Mouse (Mus musculus): Measurements from ENCODE around the gene Rflnb.

The Rflnb gene

DNA sequence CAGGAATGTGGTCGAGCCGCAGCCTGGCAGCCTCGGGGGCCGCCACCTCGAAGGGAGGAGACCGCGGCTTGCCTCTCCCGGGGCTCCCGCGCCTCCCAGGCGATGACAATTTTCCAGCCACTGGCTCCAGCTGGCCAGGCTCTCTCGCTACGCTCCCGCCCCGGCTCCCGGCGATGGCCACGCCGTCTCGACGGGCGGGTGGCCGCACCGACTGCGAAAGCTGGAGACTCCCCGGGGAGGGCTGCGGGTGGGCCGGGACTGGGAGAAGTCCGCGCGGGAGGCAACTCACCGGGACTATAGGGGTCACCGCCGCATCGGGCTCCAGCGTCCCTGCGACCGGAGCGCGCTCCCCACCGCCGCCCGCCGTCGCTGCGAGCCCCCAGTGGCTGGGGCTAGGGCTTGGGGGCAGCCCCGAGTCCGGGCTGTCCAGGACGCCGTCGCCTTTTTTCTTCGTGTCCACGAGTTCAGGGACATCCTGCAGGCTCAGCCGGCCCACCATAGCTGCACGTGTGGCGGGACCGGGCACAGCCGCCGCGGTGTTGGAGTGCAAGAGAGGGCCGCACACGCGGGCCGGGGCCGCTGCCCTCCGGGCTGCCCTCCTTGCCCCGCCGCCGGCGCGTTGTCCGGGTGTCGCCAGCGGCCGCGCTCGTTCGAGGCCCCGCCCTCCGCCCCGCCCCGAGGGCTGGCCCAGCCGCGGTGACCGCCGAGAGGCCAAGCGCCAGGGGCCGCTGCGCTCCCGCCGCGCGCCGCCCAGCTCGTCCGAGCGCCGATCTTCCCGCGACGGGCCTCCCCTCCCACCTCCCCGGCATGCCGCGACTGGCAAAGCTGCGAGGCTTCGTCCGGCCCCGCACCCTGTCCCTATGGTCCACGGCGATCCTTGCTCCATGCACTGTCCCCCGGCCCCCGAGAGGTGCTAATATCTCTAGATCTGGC lies at the start of gene Rflnb:
Gene Rflnb (minus strand): TSS at position 644 of the 933 bp plus-strand sequence.
- peak; percentile 94 to 96 for DNase-seq (ENCODE audit: inconsistent age in 2 of 2, low spot score in 1 of 2)

DNA sequence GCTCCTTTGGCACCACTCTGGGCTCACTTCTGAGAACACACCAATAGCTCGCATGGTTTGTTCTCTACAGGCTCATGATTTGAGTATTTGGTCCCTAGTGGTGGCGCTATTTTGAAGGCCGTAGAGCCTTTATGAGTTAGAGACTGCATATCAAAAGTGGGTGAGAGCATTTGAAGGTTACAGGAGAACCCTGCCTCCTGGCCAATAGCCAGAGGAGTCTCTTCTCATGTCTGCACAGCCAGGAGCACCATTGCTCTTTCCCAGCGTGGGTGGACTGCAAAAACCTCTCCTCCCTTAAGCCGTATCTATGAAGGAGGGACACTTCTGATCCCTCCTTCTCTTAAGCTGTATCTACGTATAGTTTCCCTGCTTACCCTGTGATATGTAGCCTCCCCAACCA lies 49.8 kb upstream of the Rflnb start:
- peak; percentile 43 to 74 for DNase-seq (ENCODE audit: inconsistent age in 2 of 2, low spot score in 1 of 2)

DNA sequence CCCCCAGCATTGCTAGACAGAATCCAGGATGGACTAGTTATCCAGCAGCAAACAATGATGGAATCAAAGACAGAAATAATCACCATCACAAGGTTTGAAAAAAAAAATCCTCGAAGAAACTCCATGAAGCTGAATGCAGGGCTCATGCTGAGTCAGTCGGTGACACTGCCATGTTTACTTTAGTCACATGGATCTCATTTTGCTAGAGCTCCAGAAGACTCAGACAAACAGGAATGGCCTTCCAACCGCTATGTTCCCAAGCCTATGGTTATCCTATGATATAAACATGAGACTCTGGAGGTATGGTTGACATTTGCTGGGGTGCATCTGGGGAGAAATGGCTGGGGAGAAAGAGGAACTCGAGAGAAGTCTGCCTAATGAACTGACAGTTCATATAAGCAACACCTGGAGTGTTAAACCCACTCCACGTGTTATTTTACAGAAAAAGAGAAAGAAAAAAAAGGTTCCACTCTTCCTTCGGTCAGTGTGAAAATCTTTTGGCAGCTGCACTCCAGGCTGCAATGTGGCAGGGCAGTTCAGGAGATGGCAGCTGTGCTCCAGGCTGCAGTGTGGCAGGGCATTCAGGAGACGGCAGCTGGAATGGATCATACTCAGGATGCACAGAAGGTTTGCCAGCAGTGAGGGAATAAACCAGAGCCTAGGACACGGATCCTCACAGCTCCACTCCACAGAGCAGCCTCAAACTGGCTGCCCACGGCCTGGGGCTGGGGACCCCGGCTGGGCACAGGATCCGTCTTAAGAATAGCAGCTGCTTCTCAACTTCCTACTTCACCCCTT lies 46.9 kb upstream of the Rflnb start:
- DNase-seq (ENCODE audit: inconsistent age in 2 of 2, low spot score in 1 of 2) = no peak

DNA sequence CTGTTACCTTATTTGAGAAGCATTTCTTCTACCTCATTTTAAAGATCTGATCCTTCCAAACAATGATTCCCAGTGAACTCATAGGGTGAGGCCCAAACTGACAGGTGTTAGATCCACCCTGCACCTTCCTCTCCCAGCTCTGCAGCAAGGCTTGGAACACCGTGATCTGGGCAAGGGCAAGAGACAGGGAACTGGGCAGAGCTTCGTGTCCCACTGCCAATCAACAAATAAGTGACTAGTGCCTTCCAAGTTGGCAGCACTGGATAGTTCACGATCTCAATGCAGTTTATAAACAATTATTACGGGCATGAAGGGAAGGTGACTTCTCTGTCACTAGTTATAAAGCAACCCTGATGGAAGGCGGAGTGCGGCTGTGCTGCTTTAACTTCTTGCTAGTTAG lies 42.2 kb upstream of the Rflnb start:
- no peak for DNase-seq (ENCODE audit: inconsistent age in 2 of 2, low spot score in 1 of 2)

DNA sequence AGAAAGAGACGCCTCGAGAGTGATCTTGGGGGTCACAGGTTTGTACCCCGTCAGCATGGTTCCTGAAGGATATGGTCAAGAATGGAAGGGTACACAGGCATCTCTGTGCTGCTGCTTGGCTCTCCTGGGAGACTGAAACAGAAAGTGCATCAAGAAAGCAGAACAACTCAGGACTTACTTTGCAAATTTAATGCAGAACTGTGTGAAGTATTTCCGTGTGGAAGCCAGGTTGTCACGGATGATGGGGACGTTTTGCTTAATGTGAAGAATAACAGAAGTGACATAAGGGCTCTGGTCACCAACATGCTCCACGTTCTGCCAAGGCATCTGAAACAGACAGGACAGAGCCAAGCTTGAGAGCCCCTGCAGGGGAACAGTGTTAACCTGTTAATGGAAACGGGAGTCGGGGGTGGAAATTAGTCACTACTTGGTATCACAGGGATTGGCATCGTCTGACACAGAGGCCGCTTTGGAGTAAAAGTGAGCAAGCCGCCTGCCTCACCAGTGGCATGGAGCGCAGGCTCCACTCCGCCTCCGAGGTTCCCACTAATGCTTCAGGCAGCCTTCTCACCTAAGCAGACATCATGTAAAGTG lies 39.1 kb upstream of the Rflnb start:
- DNase-seq (ENCODE audit: inconsistent age in 2 of 2, low spot score in 1 of 2) = no peak

DNA sequence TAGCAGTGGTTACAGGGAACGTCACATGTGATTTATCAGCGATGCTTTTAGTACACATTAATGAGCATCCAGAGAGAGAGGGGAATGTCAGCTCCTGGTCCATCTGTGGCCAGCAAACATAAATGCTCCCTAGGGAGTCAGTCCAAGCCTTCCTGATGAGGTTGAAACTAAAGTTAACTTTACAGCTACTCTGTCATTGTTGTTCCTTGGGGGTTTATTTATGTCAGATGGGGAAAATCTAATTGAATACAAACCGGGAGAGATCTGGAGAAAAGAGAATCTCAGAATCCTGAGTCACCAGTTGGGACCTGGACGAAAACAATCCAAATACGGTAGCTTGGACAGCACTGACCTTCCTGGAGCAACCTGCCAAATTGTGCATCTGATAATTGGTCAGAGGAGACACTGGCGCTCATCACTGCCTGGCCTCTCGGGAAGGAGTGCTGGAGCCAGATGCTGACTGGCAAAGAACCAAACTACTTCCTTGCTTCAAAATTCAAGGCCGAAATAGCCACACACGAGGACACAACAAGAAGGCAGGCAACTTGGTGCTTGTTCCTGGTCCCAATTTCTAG lies 38.0 kb upstream of the Rflnb start:
- peak; percentile 65 to 84 for DNase-seq (ENCODE audit: inconsistent age in 2 of 2, low spot score in 1 of 2)

DNA sequence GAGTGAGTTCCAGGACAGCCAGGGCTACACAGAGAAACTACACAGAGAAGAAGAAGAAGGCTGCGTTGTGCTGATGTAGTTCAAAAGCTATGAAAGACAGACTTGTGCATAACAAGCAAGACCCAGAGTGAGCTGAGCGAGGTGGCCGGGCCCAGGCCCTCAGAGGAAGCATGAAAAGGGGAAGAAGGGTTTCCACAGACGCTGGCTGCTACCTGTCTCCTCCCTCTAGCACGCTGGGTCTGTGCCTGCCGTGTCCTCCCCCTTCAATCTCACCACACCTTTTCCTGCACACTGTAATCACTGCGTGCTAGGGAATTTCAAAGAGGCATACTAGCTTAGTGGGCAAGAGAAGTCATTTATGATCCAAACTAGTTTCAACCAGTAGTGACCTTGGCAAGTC lies 36.8 kb upstream of the Rflnb start:
- DNase-seq (ENCODE audit: inconsistent age in 2 of 2, low spot score in 1 of 2) = no peak

DNA sequence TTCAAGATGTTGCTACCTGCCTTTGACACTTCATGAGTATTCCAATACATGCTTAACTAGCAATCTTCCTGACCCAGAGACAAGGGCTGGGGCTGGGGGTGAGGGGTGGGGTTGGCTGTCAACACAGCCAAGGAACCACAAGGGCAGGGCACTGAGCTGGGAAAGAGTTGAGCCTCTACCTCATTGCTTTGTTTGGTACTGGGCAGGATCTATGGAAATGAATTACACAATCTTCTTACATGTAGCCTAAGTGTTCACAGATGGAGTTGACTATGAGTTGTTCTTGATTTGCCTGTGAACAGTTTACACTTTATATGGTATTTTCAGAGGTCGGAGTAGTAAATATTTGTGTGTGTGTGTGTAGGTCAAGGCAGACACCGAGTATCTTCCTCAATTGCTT lies 33.3 kb upstream of the Rflnb start:
- no peak for DNase-seq (ENCODE audit: inconsistent age in 2 of 2, low spot score in 1 of 2)

DNA sequence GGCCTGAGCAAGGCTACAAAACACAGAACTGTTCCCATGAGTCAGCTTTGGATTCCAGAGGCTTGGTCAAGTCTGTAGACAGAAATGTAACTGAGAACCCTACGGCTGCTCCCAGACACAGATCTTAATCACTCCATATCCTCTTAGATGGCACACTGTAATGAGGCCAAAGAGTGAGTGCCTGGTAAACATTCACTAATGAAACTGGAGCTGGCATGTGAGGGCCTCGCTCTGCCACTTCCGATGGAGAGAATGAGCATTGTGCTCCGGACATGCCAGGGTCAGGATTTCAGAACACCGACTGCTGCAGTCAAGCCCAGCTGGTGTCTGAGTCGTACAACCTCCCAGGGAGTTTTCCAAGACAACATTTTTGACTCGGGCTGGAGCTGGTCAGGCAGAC lies 32.4 kb upstream of the Rflnb start:
- peak; percentile 27 to 60 for DNase-seq (ENCODE audit: inconsistent age in 2 of 2, low spot score in 1 of 2)

DNA sequence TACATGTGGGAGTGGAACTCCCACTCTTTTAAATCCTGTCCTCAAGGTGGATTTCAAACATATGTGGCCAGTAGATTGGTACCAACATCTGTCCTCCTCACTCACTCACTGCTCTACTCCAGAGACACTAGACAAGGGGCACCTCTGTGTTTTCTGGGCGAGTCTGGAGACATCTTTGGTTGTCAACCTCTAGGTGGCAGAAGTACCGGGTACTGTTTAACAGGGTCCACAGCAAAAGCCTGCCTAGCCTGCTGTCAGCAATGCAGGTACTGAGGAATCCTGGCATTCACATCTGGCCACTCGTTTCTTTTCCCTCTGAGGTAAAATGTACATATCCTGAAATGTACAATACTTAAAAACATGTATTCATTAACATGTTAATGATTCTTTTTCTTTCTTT lies 28.9 kb upstream of the Rflnb start:
- peak in 1 of 2 experiments; percentile 48 for DNase-seq (ENCODE audit: inconsistent age in 2 of 2, low spot score in 1 of 2)

DNA sequence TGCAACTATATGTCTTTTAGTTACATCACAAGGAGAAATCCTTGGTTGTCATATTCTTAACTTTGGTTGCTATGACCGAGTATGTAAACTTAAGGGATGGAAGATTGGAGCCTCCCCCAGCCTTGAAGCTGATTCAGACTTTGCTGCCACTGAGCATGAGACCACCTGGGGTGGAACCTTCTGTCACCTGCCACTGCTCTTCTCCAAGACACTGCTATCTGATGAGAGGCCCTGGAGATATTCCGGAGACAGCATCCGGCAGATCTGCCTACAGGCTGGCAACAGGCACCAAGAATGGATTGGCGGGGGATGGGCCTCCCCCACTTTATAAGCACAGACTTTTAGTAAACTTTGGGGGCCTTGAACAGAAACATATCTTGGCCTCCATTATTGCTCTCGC lies 24.9 kb upstream of the Rflnb start:
- no peak for DNase-seq (ENCODE audit: inconsistent age in 2 of 2, low spot score in 1 of 2)

DNA sequence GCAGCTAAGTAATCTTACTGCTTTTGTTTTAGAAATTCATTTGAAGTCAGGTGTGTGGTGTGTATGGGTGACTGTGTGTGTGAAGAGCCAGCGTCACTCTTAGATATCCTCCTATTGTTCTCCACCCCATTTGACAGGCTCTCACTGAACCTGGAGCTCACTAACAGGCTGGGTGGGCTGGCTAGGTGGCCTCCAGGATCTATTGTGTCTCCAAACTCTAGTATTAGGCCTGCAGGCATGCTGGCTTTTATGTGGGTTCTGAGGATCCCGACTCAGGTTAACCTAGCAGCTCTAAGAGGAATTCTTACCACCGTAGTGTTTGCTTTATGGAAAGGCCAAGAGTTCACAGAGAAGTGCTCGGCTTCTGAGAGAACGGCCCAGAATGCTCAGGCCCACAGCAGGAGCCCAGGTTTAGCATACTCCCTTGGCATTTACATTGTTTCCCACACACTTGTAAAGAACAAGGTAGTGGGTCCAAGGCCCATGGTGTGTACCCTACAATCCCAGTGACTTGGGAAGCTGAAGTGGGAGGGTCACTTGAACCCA lies 23.5 kb upstream of the Rflnb start:
- no peak for DNase-seq (ENCODE audit: inconsistent age in 2 of 2, low spot score in 1 of 2)

DNA sequence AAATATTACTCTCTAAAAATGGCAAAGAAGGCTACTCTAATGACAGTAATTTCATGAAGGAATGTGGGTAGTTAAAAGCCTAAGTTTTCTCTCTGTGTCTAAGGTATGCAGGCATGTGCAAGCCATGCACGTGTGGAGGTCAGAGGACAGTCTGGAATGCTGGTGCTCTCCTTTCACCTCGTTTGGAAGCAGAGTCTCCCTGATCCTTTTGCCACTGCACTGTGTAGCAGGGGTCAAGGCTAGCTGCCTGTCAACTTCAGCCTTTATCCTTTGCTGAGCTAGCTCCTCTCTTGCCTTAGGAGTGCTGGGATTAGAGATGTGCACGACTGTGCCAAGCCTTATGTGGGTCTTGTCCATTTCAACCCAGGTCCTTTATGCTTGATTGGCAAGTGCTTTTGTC lies 22.9 kb upstream of the Rflnb start:
- peak in 1 of 2 experiments; percentile 23 for DNase-seq (ENCODE audit: inconsistent age in 2 of 2, low spot score in 1 of 2)

DNA sequence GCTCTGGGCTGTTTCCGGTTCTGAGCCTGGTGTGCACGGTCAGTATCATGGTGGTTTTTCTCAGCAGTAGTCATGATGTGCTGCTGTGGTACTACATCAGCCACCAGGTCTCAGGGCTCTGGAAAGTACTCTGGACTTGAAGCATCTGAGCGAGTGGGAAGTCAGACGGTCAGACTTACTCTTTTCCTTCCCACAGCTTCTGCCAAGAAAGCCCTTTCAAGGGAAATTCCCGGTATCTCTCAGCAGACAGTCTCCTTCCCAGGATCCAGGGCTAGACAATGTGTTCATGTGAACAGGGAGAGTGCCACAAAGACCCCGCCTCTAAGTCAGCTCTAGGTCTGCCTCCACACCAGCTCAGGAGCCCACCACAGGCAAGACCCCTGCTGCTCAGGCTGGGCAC lies 17.8 kb upstream of the Rflnb start:
- peak in 1 of 2 experiments; percentile 24 for DNase-seq (ENCODE audit: inconsistent age in 2 of 2, low spot score in 1 of 2)

DNA sequence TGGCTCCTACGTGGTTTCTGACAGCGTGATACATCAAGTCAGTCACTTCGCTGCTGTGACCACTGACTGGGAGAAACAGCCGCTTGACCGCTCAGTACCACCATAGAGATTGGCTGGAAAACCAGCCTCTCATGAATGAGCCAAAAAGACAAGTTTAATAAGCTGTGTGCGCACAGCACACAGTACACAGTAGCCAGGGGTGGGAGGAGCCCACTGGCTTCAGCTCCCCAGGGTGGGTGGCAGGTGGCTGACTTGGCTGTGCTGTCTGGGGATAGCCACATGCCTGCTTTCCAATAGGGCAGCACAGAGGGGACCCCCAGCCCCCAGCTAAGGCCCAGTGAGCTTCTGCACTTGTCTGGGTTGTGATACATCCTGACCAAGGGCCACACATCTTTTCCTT lies 16.9 kb upstream of the Rflnb start:
- no peak for DNase-seq (ENCODE audit: inconsistent age in 2 of 2, low spot score in 1 of 2)

DNA sequence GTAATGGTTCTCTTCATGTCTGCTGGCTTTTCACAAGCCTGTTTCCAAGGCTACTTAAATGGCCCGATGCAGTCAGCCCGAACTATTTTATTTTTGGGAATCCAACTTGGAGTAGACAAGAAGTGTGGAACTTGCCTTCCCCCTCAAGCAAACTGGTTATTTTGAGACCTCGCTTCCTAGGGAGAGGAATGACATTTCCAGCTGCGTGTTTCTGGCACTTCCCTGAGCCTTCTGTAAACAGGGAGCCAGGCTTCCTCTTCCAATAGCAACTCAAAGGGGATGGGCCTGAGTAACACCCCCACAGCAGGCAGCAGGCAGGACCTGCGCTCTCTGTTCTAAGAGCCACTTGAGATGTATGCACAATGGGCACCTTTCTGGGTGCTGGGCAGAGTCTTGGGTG lies 15.3 kb upstream of the Rflnb start:
- peak in 1 of 2 experiments; percentile 55 for DNase-seq (ENCODE audit: inconsistent age in 2 of 2, low spot score in 1 of 2)

DNA sequence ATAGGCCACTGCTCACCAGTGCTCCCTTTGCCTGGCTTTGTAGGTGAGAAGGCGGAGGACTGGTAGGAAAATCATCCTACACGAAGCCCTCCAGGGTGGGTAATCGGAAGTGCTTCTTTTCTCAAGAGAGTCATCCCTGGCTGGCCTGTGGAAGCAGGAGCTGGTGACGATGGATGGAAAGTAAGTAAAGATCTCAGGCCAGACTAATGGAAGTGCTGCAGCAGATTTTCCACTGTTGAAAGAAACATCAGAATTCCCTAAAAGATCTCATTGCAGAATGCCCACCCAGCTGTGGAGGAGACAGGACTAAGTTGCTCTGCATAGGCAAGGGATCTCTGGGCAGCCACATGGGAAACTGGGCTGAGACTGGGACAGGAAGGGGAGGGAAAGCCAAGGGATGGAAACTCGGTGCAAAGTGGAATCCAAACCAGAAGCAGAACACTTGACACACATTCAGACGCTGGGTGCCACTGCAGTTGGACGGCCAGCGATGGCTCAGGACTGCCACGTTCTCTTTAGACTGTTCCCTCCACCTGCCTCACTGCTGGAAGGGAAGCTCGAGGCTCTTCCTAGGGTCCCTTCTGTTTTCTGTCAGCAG lies 14.6 kb upstream of the Rflnb start:
- no peak for DNase-seq (ENCODE audit: inconsistent age in 2 of 2, low spot score in 1 of 2)

DNA sequence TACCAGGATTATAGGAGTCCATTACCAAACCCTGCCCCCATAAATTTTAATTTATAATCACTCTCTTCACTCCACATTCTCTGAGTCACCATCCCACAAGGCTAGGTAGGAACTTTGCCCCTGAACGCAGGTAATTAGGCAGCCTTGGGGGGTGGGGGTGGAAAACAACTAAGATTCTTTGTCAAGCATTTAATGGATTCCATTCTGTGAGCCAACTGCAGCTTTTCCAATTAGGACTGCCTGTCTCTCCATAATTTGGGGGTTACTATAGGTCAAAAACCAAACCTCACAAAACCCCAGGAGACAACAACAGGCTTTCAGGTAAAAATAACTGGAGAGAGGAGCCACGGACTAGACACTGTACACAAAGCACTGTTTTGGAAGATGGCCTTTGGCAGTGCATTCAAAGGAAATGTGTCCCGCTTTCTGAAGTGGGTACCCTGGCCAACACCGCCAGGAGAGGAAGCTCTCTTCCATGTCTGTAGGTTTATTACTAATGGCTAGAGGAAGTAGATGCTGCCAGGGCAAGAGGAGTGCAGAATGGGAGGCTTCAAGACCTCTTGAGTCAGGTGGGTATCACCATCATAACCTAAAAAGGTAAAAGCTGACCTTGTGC lies 13.3 kb upstream of the Rflnb start:
- DNase-seq (ENCODE audit: inconsistent age in 2 of 2, low spot score in 1 of 2) = peak in 1 of 2 experiments; percentile 18

DNA sequence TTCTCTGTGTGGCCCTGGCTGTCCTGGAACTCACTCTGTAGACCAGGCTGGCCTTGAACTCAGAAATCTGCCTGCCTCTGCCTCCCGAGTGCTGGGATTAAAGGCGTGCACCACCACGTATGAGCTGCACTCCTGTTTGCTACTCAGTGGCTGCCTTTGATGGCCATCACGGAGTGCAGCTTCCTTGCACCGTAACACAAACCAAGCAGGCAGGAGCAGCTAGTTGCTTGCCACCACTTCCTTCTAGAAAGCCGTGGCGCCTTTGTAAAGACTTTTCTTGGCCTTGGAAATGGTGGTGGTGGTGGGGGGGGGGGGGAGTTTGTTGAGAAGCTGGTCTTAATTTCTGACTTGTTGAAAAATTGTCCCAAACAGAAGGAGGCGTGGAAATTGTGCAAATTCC lies 12.5 kb upstream of the Rflnb start:
- no peak for DNase-seq (ENCODE audit: inconsistent age in 2 of 2, low spot score in 1 of 2)
